Mouse (Mus musculus) ES-E14 (cell line): ENCODE data around the gene Olfr648.

ENCODE experiments used
- ZC3H11A ChIP-seq: IDR thresholded peaks from 2 replicates; pipeline ENCODE4 v1.6.1; 2012; ENCODE audit warnings: low read depth, mild to moderate bottlenecking, inconsistent platforms, low read length, borderline replicate concordance
- ZNF384 ChIP-seq: IDR thresholded peaks from 2 replicates; pipeline ENCODE4 v1.6.1; 2012; ENCODE audit warnings: low read depth, low read length, inconsistent platforms

DNA sequence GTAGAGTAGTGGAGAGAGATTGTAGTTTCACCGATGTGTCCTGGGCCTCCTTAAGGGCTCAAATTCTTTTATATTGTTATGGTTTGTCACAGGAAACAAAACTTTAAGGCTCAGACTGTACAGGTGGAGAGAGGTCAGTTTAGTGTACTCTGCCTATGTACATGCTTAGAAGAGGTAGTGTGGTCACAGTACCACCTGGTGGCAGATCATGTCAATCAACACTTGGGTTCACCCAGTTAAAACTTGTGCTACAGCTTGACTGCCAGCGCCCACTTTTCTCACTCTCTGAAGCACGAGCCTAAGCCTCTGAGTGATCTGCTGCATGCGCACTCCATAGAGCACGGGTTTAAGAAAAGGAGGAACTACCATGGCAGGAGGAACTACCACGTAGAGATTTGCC, 16.1 kb downstream of the Olfr648 start:
- no peak for TF ChIP-seq ZNF384
- TF ChIP-seq ZC3H11A: 0 out of 2 replicates have a peak, but pooled peaks have one; percentile 6
